Mouse (Mus musculus) natural killer cell, adult 2 months (primary cell): ENCODE data around the gene Zfp541.

Source experiments
- DNase-seq, 2 experiments: peaks; one replicate each; pipeline ENCODE4 v3.0.0; 2022; ENCODE audit warnings: low spot score in 2 of 2

The Zfp541 gene

DNA sequence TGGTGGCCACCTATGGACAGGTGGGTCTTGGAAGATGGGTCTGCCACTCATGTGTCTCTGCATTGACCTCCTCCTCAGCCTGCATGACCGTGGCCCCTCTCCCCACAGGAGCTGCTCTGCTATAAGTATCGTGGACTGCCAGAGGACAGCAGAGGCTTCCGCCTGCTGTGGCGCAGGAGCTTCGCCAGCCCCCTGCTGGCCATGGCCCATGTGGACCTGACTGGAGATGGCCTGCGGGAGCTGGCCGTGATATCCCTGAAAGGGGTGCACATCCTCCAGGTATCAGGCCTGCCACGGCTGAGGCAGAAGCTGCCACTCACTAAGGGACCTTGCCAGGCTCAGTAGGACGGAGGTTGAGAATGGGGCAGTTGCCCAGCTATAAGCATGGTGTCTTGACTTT, 64.2 kb downstream of the Zfp541 start:
- DNase-seq: no peak

DNA sequence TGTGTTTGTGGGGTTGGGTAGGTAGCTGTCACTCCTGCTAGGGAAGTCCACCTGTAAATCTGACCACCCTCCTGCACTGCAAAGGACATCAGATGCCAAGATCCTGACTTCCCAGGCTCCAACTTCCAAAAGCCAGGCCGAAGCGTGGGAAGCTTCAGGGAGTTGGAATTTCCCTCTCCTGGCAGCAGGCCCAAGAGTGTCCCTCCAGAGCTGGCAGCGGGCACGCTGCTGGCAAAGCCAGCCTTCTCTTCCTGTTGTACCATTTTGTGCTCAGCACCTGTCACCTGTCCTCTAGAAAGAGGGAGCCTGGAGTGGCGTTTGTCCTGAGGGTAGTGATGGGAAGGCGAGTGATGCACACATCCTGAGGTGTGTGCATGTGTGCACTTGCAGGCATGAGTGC, 66.7 kb downstream of the Zfp541 start:
- no peak for DNase-seq

DNA sequence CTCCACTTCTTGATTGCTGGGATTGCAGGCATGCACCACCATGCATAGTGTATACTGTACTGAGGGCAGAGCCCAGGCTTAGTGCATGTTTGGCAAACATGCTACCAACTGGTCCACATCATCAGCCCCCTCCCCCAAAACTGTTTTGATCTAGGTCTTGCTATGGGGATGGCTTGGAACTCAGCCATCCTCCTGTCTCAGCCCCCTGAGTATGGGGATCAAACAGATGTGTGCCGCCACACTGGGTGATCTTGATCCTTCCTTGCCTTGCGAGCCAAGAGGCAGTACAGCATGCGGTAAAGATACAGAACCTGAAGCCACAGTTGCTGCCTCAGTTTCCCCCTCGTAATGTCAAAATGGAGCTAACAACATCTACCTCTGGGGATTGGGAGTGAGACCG, 67.3 kb downstream of the Zfp541 start:
- DNase-seq: no peak

DNA sequence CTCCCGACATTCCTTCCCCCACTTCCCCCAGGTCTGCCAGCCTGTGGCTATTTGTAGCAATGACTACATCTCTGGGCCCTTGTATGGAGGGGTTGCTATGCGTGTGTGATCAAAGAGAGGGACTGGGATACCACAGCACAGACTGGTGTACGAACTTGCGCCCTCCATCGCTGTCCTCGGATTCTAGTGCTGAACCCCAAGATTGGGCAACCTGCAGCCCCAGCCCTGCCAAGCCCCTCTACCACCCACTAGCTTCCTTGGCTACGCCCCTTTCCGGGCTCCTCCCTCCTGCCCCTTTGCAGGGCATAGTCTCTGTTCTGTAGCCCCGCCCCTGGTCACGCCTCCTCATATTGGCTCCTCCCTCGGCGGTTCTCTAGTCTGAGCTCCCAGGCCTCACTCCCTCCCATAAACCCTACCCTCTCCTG, 67.8 kb downstream of the Zfp541 start, which contains the start of gene Slc8a2:
TSS of gene Slc8a2 (plus strand) at position 406 of the 425 bp plus-strand sequence.
- peak; percentile 32 to 57 for DNase-seq

DNA sequence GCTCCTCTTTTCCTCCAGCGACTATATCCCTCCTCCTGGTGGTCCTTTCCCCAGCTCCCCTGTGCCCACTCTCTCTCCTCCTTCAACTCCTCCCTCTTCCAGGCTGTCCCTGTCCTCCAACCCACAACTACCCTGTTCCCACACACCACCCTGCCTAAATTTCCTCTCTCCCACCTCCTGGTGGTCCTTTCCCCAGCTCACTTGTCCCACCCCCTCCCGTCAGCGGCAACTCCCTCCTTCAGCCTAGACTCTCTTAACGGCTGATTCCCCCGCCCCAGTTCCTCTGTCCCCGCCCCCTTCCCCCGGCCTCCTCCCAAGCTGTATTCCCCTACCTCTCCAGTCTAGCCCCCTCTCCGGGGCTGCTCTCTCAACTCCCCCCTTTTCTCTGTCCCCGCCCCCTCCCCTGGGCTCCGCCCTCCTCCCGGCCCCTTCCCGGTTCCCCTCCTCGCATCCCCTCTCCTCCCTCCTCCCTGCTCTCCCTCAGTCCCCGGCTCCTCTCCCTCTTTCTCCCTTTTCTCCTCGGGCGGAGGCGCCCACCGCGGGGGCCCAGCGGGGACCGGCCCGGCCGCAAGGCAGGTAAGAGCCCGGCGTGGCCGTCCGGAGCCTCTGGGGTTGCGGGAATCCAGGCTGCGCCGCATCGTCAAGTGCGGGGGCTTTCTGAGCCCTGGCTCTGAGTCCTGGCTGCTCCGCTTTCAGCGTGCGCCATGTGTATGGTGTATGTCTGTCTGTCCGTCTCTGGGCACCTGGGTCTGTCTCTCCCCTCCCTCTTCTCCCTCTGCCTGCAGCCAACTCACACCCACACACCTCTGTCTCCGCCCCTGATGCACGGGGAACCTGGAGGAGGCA, 68.5 kb downstream of the Zfp541 start:
- no peak for DNase-seq

DNA sequence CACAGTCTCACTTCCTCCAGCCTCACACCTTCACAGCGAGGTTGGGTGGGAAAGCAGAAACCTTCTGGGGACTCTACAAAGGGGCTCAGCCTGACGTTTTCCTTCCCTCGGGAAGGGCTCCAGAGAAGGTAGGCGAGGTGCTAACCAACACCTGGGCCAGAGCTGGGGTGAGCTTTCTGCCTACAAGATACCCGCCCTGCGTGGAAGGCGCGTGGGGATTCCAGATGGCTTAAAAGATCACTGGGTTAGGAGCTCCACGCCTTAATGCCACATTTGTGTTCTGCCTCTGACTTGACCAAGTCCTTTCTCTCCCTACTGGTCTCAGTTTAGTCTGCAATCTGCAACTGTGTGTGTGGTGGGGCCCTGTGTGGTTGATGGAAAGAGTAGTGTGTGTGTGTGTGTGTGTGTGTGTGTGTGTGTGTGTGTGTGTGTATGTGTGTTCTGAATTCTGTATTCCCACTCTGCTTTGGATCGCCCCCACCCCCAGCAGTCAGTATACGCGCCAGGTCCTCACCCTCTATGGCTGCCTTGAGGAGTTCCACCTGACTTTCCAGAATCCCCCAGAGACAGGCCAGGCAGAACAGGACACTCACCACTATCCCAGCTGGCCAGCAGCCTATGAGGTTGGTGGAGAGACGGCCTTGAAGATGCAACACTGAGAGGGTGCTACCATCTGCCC, 69.5 kb downstream of the Zfp541 start:
- DNase-seq: no peak

DNA sequence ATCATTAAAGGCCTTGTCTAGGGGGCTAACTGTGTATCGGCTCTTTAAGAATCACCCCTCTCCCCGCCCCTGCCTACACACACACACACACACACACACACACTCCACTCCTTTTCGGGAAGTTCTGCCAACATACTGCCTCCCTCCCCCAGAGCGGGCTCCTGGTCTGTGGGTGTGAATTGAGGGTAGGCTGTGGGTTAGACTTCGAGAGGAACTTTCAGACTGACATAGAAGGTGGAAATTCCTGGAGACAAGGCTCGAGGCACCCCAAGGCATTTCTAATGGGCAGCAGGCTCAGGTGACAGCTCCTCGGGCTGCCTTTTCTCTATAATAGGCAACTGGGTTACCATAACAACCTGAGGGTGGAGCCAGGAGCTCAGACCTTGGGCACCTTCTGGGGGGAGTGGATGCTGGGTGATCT, 70.6 kb downstream of the Zfp541 start:
- DNase-seq: no peak

DNA sequence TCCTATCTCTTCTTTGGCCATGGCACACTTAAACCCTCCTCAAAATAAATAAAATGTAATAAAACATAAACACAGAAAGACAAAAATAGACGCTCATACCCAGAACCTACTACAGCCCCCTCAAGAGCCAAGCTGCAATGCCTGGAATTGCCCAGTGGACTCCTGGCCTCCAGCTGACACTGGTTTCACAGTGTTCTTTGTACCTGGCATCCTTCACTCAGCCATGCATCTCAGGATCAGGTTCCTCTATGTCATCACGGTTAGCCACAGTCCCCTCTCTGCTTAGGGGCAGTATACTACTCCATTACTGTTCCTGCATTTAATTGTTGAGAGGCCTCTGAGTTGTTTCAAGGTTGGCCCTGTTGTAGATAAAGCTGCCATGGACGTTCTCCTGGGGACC, 71.3 kb downstream of the Zfp541 start:
- no peak for DNase-seq

DNA sequence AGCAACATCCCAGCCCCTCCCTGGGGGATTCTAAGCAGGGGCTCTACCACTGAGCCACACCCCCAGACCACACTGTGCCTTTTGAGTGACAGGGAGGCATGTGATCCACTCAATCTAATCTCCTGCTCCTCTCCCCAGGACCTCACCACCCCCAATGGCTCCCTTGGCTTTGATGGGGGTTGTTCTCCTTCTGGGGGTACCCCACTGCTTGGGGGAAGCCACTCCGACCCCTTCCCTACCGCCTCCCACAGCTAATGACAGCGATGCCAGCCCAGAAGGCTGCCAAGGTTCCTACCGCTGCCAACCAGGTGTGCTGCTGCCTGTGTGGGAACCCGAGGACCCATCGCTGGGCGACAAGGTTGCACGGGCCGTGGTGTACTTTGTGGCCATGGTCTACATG, 72.1 kb downstream of the Zfp541 start:
- DNase-seq: no peak

DNA sequence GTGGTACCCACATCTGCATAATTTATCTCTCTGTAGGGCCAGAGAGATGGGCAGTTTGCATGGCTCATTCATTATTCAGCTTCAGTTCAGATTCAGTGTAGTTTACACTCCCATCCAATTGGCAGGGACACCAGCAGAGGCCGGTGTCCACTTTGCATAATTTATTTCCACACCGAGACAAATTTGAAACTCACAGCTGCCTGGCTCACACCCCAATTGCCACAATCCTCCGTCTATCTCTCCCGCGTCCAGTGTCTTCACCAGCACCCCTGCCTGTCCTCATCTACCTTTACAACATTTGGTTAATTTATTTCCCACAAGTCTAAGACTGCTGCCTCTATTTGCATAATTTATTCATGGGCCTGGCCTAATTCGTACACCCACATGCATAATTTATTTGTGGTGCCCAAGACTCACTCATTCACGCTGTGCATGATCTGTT, 73.4 kb downstream of the Zfp541 start:
- no peak for DNase-seq
